ENCODE assay signal across 19 mouse cellular contexts in genomic region chr13:74030691-74031090, GRCm38 (mm10). TPM values are rescaled to one million over a fixed set of nuclear protein-coding genes. Genes with fewer than 3 reads are reported as not detected.
DNase-seq lines count a peak whose midpoint lies in the region; ATAC-seq lines count a peak whose summit lies in the region.
"Had no signal": no experiment of that assay in that cellular context is flagged by ENCODE, and none has a peak within 500 bp of the region (broad histone marks: within the 10 kb centered on the region; RNA-seq: fewer than 3 reads in every experiment).

No protein-coding gene starts in this region.

- H3K4me3 ChIP-seq in kidney, embryonic 15.5 days (replicated peaks) = no peak overlapping the region
- no peak overlapping the region for H3K4me3 ChIP-seq in forebrain, embryonic 16.5 days (replicated peaks; ENCODE audit: low read length)
- H3K4me3 ChIP-seq: embryonic facial prominence, embryonic 10.5 days; forebrain, embryonic 13.5 days; heart, embryonic 13.5 days; hindbrain, embryonic 15.5 days had no signal

- WGBS in kidney, embryonic 15.5 days = 86% methylated on average over 7 of the region's 7 CpGs
- WGBS in forebrain, embryonic 16.5 days = 88% methylated on average over 7 of the region's 7 CpGs

- H3K9ac ChIP-seq in kidney, embryonic 15.5 days = no peak overlapping the region
- H3K9ac ChIP-seq in forebrain, embryonic 16.5 days (replicated peaks; ENCODE audit: low read depth, low read length) = no peak overlapping the region
- H3K9ac ChIP-seq: forebrain, embryonic 13.5 days; heart, embryonic 13.5 days; hindbrain, embryonic 15.5 days had no signal

- H3K36me3 ChIP-seq in kidney, embryonic 15.5 days = no peaks in the 10 kb centered on the region
- H3K36me3 ChIP-seq in forebrain, embryonic 16.5 days (ENCODE audit: control insufficient read depth, insufficient read depth) = no peaks in the 10 kb centered on the region

- H3K4me2 ChIP-seq in kidney, embryonic 15.5 days = no peak overlapping the region
- no peak overlapping the region for H3K4me2 ChIP-seq in forebrain, embryonic 16.5 days (ENCODE audit: low read length)
- H3K4me2 ChIP-seq: forebrain, embryonic 13.5 days; heart, embryonic 13.5 days; hindbrain, embryonic 15.5 days had no signal

- DNase-seq in kidney, adult 18-20 months = no peak
- DNase-seq in ovary, adult 18-20 months (ENCODE audit: low spot score) = peak; percentile 32
- DNase-seq in ovary, postnatal 36 days (ENCODE audit: low spot score) = no peak
- DNase-seq in adrenal gland, postnatal 14 days = peak; percentile 71
- DNase-seq in frontal cortex, postnatal 14 days (ENCODE audit: low spot score in 2 of 2) = no peak
- DNase-seq: cerebellum, adult 11 months; cerebellum, adult 9-11 months; cerebellum, postnatal 36 days; gastrocnemius, postnatal 36 days; heart, adult 11 months; heart, postnatal 36 days had no signal

- H3K27ac ChIP-seq in kidney, embryonic 15.5 days = no peak overlapping the region
- no peak overlapping the region for H3K27ac ChIP-seq in forebrain, embryonic 16.5 days (ENCODE audit: low read length)
- H3K27ac ChIP-seq: embryonic facial prominence, embryonic 10.5 days; forebrain, embryonic 13.5 days; heart, embryonic 13.5 days; hindbrain, embryonic 15.5 days had no signal

- no peaks in the 10 kb centered on the region for H3K27me3 ChIP-seq in kidney, embryonic 15.5 days
- no peaks in the 10 kb centered on the region for H3K27me3 ChIP-seq in forebrain, embryonic 16.5 days (replicated peaks; ENCODE audit: control insufficient read depth, insufficient read depth, low read length)
- H3K27me3 ChIP-seq: forebrain, embryonic 13.5 days; heart, embryonic 13.5 days; hindbrain, embryonic 15.5 days had no signal

- H3K4me1 ChIP-seq in kidney, embryonic 15.5 days = no peaks in the 10 kb centered on the region
- H3K4me1 ChIP-seq in forebrain, embryonic 16.5 days (replicated peaks; ENCODE audit: control insufficient read depth, insufficient read depth, low read length) = no peaks in the 10 kb centered on the region; the same call in 1 of the 2 replicates
- H3K4me1 ChIP-seq: embryonic facial prominence, embryonic 10.5 days had no signal

- ATAC-seq in kidney, embryonic 15.5 days (replicated peaks; ENCODE audit: low FRiP score) = 0 out of 2 replicates have a peak, but pooled peaks have one; percentile 9
- no peak for ATAC-seq in forebrain, embryonic 16.5 days
- ATAC-seq: forebrain, embryonic 13.5 days; inflammation-experienced regulatory T-cells, adult 6 months had no signal

- no peaks in the 10 kb centered on the region for H3K9me3 ChIP-seq in kidney, embryonic 15.5 days (replicated peaks)
- H3K9me3 ChIP-seq in forebrain, embryonic 16.5 days (ENCODE audit: control insufficient read depth, low read length) = no peaks in the 10 kb centered on the region
- H3K9me3 ChIP-seq: embryonic facial prominence, embryonic 10.5 days; forebrain, embryonic 13.5 days; heart, embryonic 13.5 days; hindbrain, embryonic 15.5 days had no signal

RNA-seq across cellular contexts. Expression of gene Tppp, which starts 21.5 kb away (rescaled TPM):
- polyA plus RNA-seq in kidney, embryonic 15.5 days (2015; fragmentation: Nextera tagmentation; extraction: Ambion mirVana) = 0.60 and 0.66 TPM in 2 replicates
- 8.5 and 9.9 TPM in 2 replicates for total RNA-seq in adrenal gland, postnatal 14 days (2021)
- polyA plus RNA-seq in forebrain, embryonic 16.5 days (2015; fragmentation: Nextera tagmentation; extraction: Ambion mirVana) = 9.6 and 10.7 TPM in 2 replicates
- total RNA-seq: MEL had no signal

RNA-seq across cellular contexts. Expression of gene Cep72, which starts 31.4 kb away (rescaled TPM):
- polyA plus RNA-seq in kidney, embryonic 15.5 days (2015; fragmentation: Nextera tagmentation; extraction: Ambion mirVana) = 15.2 and 16.5 TPM in 2 replicates
- 2.9 and 4.0 TPM in 2 replicates for total RNA-seq in adrenal gland, postnatal 14 days (2021)
- 10.3 and 10.4 TPM in 2 replicates for polyA plus RNA-seq in forebrain, embryonic 16.5 days (2015; fragmentation: Nextera tagmentation; extraction: Ambion mirVana)

Comparison
In these comparisons a context has a peak if more than half of its experiments do, and no peak if none do; other contexts are left out.
1. DNase-seq: peak in ovary, adult 18-20 months (single experiment) and adrenal gland, postnatal 14 days (single experiment); none in kidney, adult 18-20 months (single experiment), ovary, postnatal 36 days (single experiment) and frontal cortex, postnatal 14 days (0 of 2).